Mouse (Mus musculus): ENCODE data around the gene 4930412O13Rik. TPM values are rescaled to one million over a fixed set of nuclear protein-coding genes. Genes with fewer than 3 reads are reported as not detected.

Gene 4930412O13Rik
- total and polyA plus RNA-seq, 3 experiments, result 0.28 TPM; not detected in 2

GRCm38 (mm10) chr2:9892541-9892940, 11.5 kb downstream of the 4930412O13Rik start (continued):
- TF ChIP-seq ZC3H11A (IDR thresholded peaks at IDR 0.05; ENCODE audit: low read depth, low read length), result no peak
- TF ChIP-seq TBP (IDR thresholded peaks at IDR 0.05; ENCODE audit: low read depth, low read length), result no peak
- no peak for TF ChIP-seq HCFC1 (IDR thresholded peaks at IDR 0.05; ENCODE audit: low read depth, low read length)

- no peak for DNase-seq (ENCODE audit: low read depth, low spot score)
- TF ChIP-seq RAD21 (IDR thresholded peaks at IDR 0.05; ENCODE audit: low read depth, low read length) (no peak), NELFE (IDR thresholded peaks at IDR 0.05; ENCODE audit: low read depth, low read length) (no peak), MXI1 (IDR thresholded peaks at IDR 0.05; ENCODE audit: low read depth, low read length) (no peak), EP300 (IDR thresholded peaks at IDR 0.05; ENCODE audit: low read depth in 1 of 2, low read length in 2 of 2) (no peak), USF2 (IDR thresholded peaks at IDR 0.05; ENCODE audit: borderline replicate concordance in 1 of 2, insufficient read depth in 1 of 2, low read depth in 1 of 2, low read length in 2 of 2) (no peak), CHD2 (IDR thresholded peaks at IDR 0.05; ENCODE audit: low read length) (no peak), MYC (IDR thresholded peaks at IDR 0.05; ENCODE audit: low read depth, low read length) (no peak), GATA1 (IDR thresholded peaks at IDR 0.05; ENCODE audit: low read depth, low read length) (no peak), POLR2AphosphoS2 (IDR thresholded peaks at IDR 0.05; ENCODE audit: low read length) (no peak), ZMIZ1 (IDR thresholded peaks at IDR 0.05; ENCODE audit: low read depth, low read length) (no peak), TBP (IDR thresholded peaks at IDR 0.05; ENCODE audit: low read depth, low read length) (no peak), MAX (IDR thresholded peaks at IDR 0.05; ENCODE audit: low read length) (no peak), GABPA (IDR thresholded peaks at IDR 0.05; ENCODE audit: low read depth, low read length) (no peak), TAL1 (IDR thresholded peaks at IDR 0.05; ENCODE audit: low read length) (no peak), POLR2A (IDR thresholded peaks at IDR 0.05; ENCODE audit: control insufficient read depth in 1 of 2, insufficient read depth in 1 of 2, low read depth in 1 of 2, low read length in 2 of 2, poor library complexity in 1 of 2) (no peak), ZKSCAN1 (IDR thresholded peaks at IDR 0.05; ENCODE audit: low read depth, low read length) (no peak), NRF1 (IDR thresholded peaks at IDR 0.05; ENCODE audit: insufficient read depth, low read depth, low read length, poor library complexity, severe bottlenecking) (no peak), BHLHE40 (IDR thresholded peaks at IDR 0.05; ENCODE audit: borderline replicate concordance, low read depth, low read length) (no peak)
- peaks cover 7 to 27% of the 10 kb centered on the region in 2 experiments for H3K4me1 ChIP-seq (ENCODE audit: control insufficient read depth in 1 of 2, insufficient read depth in 2 of 2, low read length in 2 of 2)
- H3K79me2 ChIP-seq (ENCODE audit: control insufficient read depth, insufficient read depth, low read length, poor library complexity), result no peaks in the 10 kb centered on the region
- H3K9me3 ChIP-seq (replicated peaks; ENCODE audit: insufficient read depth, low read length), result no peaks in the 10 kb centered on the region
- no peak overlapping the region for H3K4me3 ChIP-seq (ENCODE audit: control insufficient read depth in 1 of 2, insufficient read depth in 1 of 2, low read depth in 2 of 2, low read length in 2 of 2)
- H3K36me3 ChIP-seq (ENCODE audit: control insufficient read depth in 1 of 2, insufficient read depth in 2 of 2, low read length in 2 of 2), result peaks cover 0 to 19% of the 10 kb centered on the region in 2 experiments; a peak in 2 of 4 replicates
- H3K27me3 ChIP-seq (ENCODE audit: control insufficient read depth in 1 of 2, insufficient read depth in 2 of 2, low read length in 2 of 2), result no peaks in the 10 kb centered on the region
- H3K9ac ChIP-seq (ENCODE audit: control insufficient read depth, low read depth, low read length, poor library complexity, severe bottlenecking), result no peak overlapping the region
- no peak overlapping the region for H3K27ac ChIP-seq (ENCODE audit: control insufficient read depth, low read depth, low read length)
Measured at GRCm38 (mm10) chr2:9893272-9893953, 12.4 kb downstream of the 4930412O13Rik start.

Data from MEL (cell line).